Mouse (Mus musculus): ENCODE measurements around the gene Slc22a4. TPM values are rescaled to one million over a fixed set of nuclear protein-coding genes. Genes with fewer than 3 reads are reported as not detected.
"Not testable (repeated sequence)": the region's sequence is repeated elsewhere in the genome, so short reads cannot be mapped to it uniquely, and the experiment has no call there.

The Slc22a4 gene
- polyA plus RNA-seq, 1 experiment: 1.2 TPM

DNA sequence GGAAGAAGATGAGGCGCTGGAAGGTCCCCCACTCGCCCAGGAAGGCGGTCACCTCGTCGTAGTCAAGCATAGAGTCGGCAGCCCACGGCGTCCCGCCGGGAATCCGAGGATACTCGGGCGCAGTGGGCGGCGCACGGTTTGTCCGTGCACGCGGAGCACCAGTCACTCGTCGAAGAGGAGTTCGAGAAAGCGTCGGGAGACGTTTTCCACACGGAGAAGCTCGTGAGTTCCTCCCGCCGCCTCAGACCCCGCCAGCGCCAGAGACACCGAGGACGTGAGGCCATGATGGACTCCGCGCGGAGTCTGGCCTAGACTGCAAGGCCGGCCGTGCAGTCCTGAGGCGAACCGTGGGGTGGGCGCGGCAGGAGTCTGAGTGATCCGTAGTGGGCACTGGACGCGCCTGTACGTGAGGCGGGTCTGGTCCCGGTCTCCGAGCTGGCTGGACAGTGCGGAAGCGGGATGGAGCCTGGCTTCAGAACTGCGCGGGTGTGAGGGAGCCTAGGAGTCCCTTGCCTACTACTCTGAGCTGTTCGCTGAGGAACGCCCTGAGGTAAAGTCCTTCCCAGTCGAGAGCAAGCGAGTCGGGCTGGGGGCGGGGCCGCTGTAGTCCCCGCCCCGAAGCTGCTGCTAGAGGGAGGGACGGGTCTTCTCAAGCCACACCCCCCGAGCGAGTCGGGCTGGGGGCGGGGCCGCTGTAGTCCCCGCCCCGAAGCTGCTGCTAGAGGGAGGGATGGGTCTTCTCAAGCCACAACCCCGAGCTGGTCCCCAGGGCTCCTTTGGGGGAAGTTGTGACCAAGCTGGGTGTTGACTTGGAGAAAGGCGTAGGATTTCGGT is 47.9 kb downstream of the Slc22a4 start, which contains the start of gene Slc22a21:
Gene Slc22a21 (minus strand): TSS at position 545 of the 834 bp plus-strand sequence.
- H3K27me3 ChIP-seq (ENCODE audit: control insufficient read depth, insufficient read depth, low read length): peaks cover 3% of the 10 kb centered on the region
- no peak within 1 kb of the TSS for H3K27ac ChIP-seq (ENCODE audit: control insufficient read depth, insufficient read depth, low read length)

GRCm38 (mm10) chr11:53979456-53979787 is 48.5 kb downstream of the Slc22a4 start:
- H3K27ac ChIP-seq (ENCODE audit: control insufficient read depth, insufficient read depth, low read length); DNase-seq; H3K27me3 ChIP-seq (ENCODE audit: control insufficient read depth, insufficient read depth, low read length); H3K36me3 ChIP-seq (ENCODE audit: control insufficient read depth, insufficient read depth, low read length): not testable (repeated sequence)
- H3K4me1 ChIP-seq (replicated peaks; ENCODE audit: control insufficient read depth, insufficient read depth, low read length): peaks cover 12% of the 10 kb centered on the region
- peak overlapping the region; percentile 46 for H3K4me3 ChIP-seq (ENCODE audit: control insufficient read depth, insufficient read depth, low read length)
- 3% methylated on average over 23 of the region's 23 CpGs for WGBS

More for the DNA sequence above, 47.9 kb downstream of the Slc22a4 start, which contains the start of gene Slc22a21:
- 2% methylated on average over 73 of the region's 73 CpGs for WGBS
- peaks cover 12% of the 10 kb centered on the region for H3K4me1 ChIP-seq (replicated peaks; ENCODE audit: control insufficient read depth, insufficient read depth, low read length)
- peak within 1 kb of the TSS; percentile 46 for H3K4me3 ChIP-seq (ENCODE audit: control insufficient read depth, insufficient read depth, low read length)
- no peaks in the 10 kb centered on the region for H3K36me3 ChIP-seq (ENCODE audit: control insufficient read depth, insufficient read depth, low read length)
- DNase-seq: peak; percentile 42
- no peak for TF ChIP-seq POLR2A (IDR thresholded peaks at IDR 0.05; ENCODE audit: control insufficient read depth, extremely low read depth, insufficient read depth, low read length, poor library complexity)
- TF ChIP-seq CTCF (IDR thresholded peaks at IDR 0.05; ENCODE audit: borderline replicate concordance, control insufficient read depth, extremely low read depth, insufficient read depth, low read length, poor library complexity): no peak

DNA sequence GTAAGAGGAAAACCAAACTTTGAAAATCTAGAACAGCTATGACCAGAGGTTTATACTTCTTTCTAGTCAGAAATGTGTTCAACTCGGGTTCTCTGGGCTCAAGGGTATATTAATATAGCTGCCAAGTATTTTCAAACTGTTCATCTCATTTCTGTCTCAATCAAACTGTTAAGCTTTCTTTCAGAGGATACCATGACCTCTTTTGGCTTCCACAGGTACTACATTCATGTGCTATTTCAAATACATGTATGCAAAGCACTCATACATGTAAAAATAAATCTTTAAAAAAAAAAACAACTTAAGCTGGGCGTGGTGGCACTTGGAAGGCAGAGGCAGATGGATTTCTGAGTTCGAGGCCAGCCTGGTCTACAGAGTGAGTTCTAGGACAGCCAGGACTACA is 50.2 kb downstream of the Slc22a4 start:
- peaks cover 3% of the 10 kb centered on the region for H3K27me3 ChIP-seq (ENCODE audit: control insufficient read depth, insufficient read depth, low read length)
- 75% methylated on average over 3 of the region's 3 CpGs for WGBS
- H3K27ac ChIP-seq (ENCODE audit: control insufficient read depth, insufficient read depth, low read length): no peak overlapping the region
- H3K36me3 ChIP-seq (ENCODE audit: control insufficient read depth, insufficient read depth, low read length): no peaks in the 10 kb centered on the region
- DNase-seq: no peak
- no peak for TF ChIP-seq POLR2A (IDR thresholded peaks at IDR 0.05; ENCODE audit: control insufficient read depth, extremely low read depth, insufficient read depth, low read length, poor library complexity)
- TF ChIP-seq CTCF (IDR thresholded peaks at IDR 0.05; ENCODE audit: borderline replicate concordance, control insufficient read depth, extremely low read depth, insufficient read depth, low read length, poor library complexity): no peak
- H3K4me1 ChIP-seq (replicated peaks; ENCODE audit: control insufficient read depth, insufficient read depth, low read length): peaks cover 12% of the 10 kb centered on the region
- H3K4me3 ChIP-seq (ENCODE audit: control insufficient read depth, insufficient read depth, low read length): no peak overlapping the region

DNA sequence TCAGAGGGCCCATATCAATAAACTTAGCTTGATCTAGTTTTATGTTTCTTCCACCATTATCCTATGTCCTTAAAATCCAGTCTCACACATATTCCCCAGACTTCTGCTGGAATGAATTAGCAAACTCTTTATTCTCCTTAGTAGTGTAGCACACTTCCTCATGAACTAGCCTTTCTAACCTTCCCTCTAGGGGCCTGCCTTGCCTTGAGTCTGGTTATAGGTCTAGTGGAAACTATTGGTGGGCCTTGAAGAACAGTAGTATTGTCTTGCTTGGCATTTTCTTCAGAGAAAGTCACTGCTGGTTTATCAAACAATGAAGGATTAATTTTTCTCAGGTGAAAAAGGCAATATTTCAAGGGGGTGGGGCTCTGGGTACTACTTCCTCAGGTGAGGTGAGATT is 52.3 kb downstream of the Slc22a4 start:
- H3K27me3 ChIP-seq (ENCODE audit: control insufficient read depth, insufficient read depth, low read length): peaks cover 3% of the 10 kb centered on the region
- no peaks in the 10 kb centered on the region for H3K36me3 ChIP-seq (ENCODE audit: control insufficient read depth, insufficient read depth, low read length)
- no peak overlapping the region for H3K4me3 ChIP-seq (ENCODE audit: control insufficient read depth, insufficient read depth, low read length)
- no peak overlapping the region for H3K27ac ChIP-seq (ENCODE audit: control insufficient read depth, insufficient read depth, low read length)
- TF ChIP-seq POLR2A (IDR thresholded peaks at IDR 0.05; ENCODE audit: control insufficient read depth, extremely low read depth, insufficient read depth, low read length, poor library complexity): no peak
- TF ChIP-seq CTCF (IDR thresholded peaks at IDR 0.05; ENCODE audit: borderline replicate concordance, control insufficient read depth, extremely low read depth, insufficient read depth, low read length, poor library complexity): no peak
- peaks cover 12% of the 10 kb centered on the region for H3K4me1 ChIP-seq (replicated peaks; ENCODE audit: control insufficient read depth, insufficient read depth, low read length)
- no peak for DNase-seq

GRCm38 (mm10) chr11:53958984-53959383 is 68.9 kb downstream of the Slc22a4 start:
- H3K27ac ChIP-seq (ENCODE audit: control insufficient read depth, insufficient read depth, low read length): no peak overlapping the region
- no peak for DNase-seq

DNA sequence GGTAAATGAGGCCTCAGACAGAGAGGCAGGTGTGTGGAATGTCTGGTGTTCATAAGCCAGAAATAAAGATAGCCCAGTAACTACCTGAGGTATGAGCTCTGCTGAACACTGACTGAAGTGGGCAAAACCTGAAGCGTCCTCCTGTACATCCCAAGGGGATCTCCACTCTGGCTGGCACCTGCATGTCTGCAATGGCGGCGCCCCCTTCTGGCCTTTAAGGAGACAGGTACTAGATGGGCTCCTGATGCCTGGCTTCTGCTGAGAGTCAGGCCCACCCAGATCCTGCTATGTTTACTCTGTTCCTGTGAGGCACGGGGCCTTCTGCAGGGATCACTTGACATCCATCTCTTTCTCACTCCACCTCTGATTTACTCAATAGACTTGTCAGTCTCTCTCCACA is 69.7 kb downstream of the Slc22a4 start:
- not testable (repeated sequence) for H3K36me3 ChIP-seq (ENCODE audit: control insufficient read depth, insufficient read depth, low read length); H3K4me1 ChIP-seq (replicated peaks; ENCODE audit: control insufficient read depth, insufficient read depth, low read length); H3K27me3 ChIP-seq (ENCODE audit: control insufficient read depth, insufficient read depth, low read length); H3K4me3 ChIP-seq (ENCODE audit: control insufficient read depth, insufficient read depth, low read length); H3K27ac ChIP-seq (ENCODE audit: control insufficient read depth, insufficient read depth, low read length)
- WGBS: 61% methylated on average over 4 of the region's 4 CpGs
- peak; percentile 32 for DNase-seq

More at GRCm38 (mm10) chr11:53958984-53959383, 68.9 kb downstream of the Slc22a4 start:
- no peaks in the 10 kb centered on the region for H3K27me3 ChIP-seq (ENCODE audit: control insufficient read depth, insufficient read depth, low read length)
- 79% methylated on average over 3 of the region's 3 CpGs for WGBS
- H3K4me1 ChIP-seq (replicated peaks; ENCODE audit: control insufficient read depth, insufficient read depth, low read length): no peaks in the 10 kb centered on the region
- H3K4me3 ChIP-seq (ENCODE audit: control insufficient read depth, insufficient read depth, low read length): no peak overlapping the region
- H3K36me3 ChIP-seq (ENCODE audit: control insufficient read depth, insufficient read depth, low read length): no peaks in the 10 kb centered on the region
- TF ChIP-seq POLR2A (IDR thresholded peaks at IDR 0.05; ENCODE audit: control insufficient read depth, extremely low read depth, insufficient read depth, low read length, poor library complexity) (no peak), CTCF (IDR thresholded peaks at IDR 0.05; ENCODE audit: borderline replicate concordance, control insufficient read depth, extremely low read depth, insufficient read depth, low read length, poor library complexity) (no peak)

DNA sequence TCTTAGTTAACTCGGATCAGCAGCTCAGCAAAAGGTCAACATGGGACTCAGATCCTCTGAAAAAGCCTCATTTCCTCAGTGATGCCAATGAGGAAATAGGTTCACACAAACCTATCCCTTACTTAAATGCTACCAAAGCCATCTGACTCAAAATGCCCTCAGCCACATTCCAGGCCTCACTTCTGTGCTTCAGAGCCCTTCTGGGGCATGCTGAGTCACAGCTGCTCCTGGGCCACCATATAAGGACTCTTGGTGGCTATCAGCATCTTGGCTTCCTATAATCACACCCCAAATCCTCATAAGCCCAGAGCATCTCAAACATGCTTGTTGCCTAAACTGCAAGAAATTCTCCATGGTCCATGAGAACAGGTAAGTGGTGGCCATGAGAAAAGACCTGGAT is 71.3 kb downstream of the Slc22a4 start:
- WGBS: 91% methylated on average over 1 of the region's 1 CpGs
- no peak overlapping the region for H3K27ac ChIP-seq (ENCODE audit: control insufficient read depth, insufficient read depth, low read length)

More for the DNA sequence above, 71.3 kb downstream of the Slc22a4 start:
- Histone ChIP-seq H3K4me3 (ENCODE audit: control insufficient read depth, insufficient read depth, low read length) (no peak overlapping the region), H3K36me3 (ENCODE audit: control insufficient read depth, insufficient read depth, low read length) (no peaks in the 10 kb centered on the region), H3K4me1 (replicated peaks; ENCODE audit: control insufficient read depth, insufficient read depth, low read length) (no peaks in the 10 kb centered on the region), H3K27me3 (ENCODE audit: control insufficient read depth, insufficient read depth, low read length) (no peaks in the 10 kb centered on the region)
- no peak for DNase-seq
- TF ChIP-seq POLR2A (IDR thresholded peaks at IDR 0.05; ENCODE audit: control insufficient read depth, extremely low read depth, insufficient read depth, low read length, poor library complexity) (no peak), CTCF (IDR thresholded peaks at IDR 0.05; ENCODE audit: borderline replicate concordance, control insufficient read depth, extremely low read depth, insufficient read depth, low read length, poor library complexity) (no peak)

Data from thymus, adult 2 months (tissue).